Mouse (Mus musculus) neural tube, embryonic 11.5 days (tissue): ENCODE measurements at regions not wholly inside any gene's neighbourhood (a gene's known extent, or its start where the extent isn't known, plus 50 kb on each side); places are given as distances from the start of the nearest gene placed in this dataset.
"Not testable (repeated sequence)": the region's sequence is repeated elsewhere in the genome, so short reads cannot be mapped to it uniquely, and the experiment has no call there.

Experiments used
- ATAC-seq: fragments of 200-750 bp; cut with Nextera tagmentation; 2 replicates; pipeline ENCODE4 v1.8.0; 2017; ENCODE audit warnings: moderate number of reproducible peaks, mild to moderate bottlenecking, moderate TSS enrichment, moderate library complexity; ENCODE audit not compliant: insufficient read depth, low FRiP score, low TSS enrichment
- DNase-seq: peaks from one replicate; pipeline ENCODE4 v3.0.0-alpha.2; 2015; ENCODE audit warnings: low spot score
- H3K27ac ChIP-seq: fragments of 300-500 bp; sonication (generic); 2 replicates; pipeline ENCODE4 v1.5.1; 2014; ENCODE audit warnings: low read depth, mild to moderate bottlenecking, low read length
- H3K27me3 ChIP-seq: fragments of 300-500 bp; sonication (generic); 2 replicates; pipeline ENCODE4 v1.6.1; 2014; ENCODE audit warnings: mild to moderate bottlenecking, low read length, mixed read lengths; ENCODE audit not compliant: control insufficient read depth, insufficient read depth
- H3K36me3 ChIP-seq: fragments of 300-500 bp; sonication (generic); 2 replicates; pipeline ENCODE4 v1.6.1; 2014; ENCODE audit warnings: mild to moderate bottlenecking, low read length, moderate library complexity, mixed read lengths; ENCODE audit not compliant: control insufficient read depth, insufficient read depth
- H3K4me1 ChIP-seq: fragments of 300-500 bp; sonication (generic); 2 replicates; pipeline ENCODE4 v1.6.1; 2014; ENCODE audit warnings: low read length, mixed read lengths; ENCODE audit not compliant: control insufficient read depth, insufficient read depth
- H3K4me2 ChIP-seq: fragments of 300-500 bp; sonication (generic); 2 replicates; pipeline ENCODE4 v1.6.1; 2014; ENCODE audit warnings: low read depth, mild to moderate bottlenecking, moderate library complexity
- H3K4me3 ChIP-seq: fragments of 300-500 bp; sonication (generic); 2 replicates; pipeline ENCODE4 v1.5.1; 2014; ENCODE audit warnings: low read depth, low read length
- H3K9ac ChIP-seq: fragments of 300-500 bp; sonication (generic); 2 replicates; pipeline ENCODE4 v1.6.1; 2014; ENCODE audit warnings: mild to moderate bottlenecking, low read length
- H3K9me3 ChIP-seq: fragments of 300-500 bp; sonication (generic); 2 replicates; pipeline ENCODE4 v1.6.1; 2016; ENCODE audit warnings: low read length; ENCODE audit not compliant: control insufficient read depth
- WGBS: fragments of 180-500 bp; shearing (Covaris S2); extraction: QIAGEN DNeasy Blood & Tissue Kit; methylation state at CpG from one replicate; pipeline ENCODE4 v1.1.7; 2014; 5-methylcytosine and 5-hydroxymethylcytosine counted together

- peaks cover 8% of the 10 kb centered on the region for H3K27me3 ChIP-seq
- DNase-seq, result peak; percentile 69
- H3K9me3 ChIP-seq, result no peaks in the 10 kb centered on the region
- 0 out of 2 replicates have a peak, but pooled peaks cover 3% of the 10 kb centered on the region for H3K4me1 ChIP-seq
- ATAC-seq, result no peak
- H3K4me2 ChIP-seq, result no peak overlapping the region
- no peaks in the 10 kb centered on the region for H3K36me3 ChIP-seq
- 0% methylated on average over 1 of the region's 1 CpGs for WGBS
- H3K27ac ChIP-seq, result no peak overlapping the region
- H3K4me3 ChIP-seq, result no peak overlapping the region
- no peak overlapping the region for H3K9ac ChIP-seq
Measured at GRCm38 (mm10) chr11:94870341-94870740, 65.7 kb upstream of the Col1a1 start.

GRCm38 (mm10) chr11:94869866-94870265, 66.2 kb upstream of the Col1a1 start:
- H3K4me3 ChIP-seq, DNase-seq, H3K9ac ChIP-seq, H3K4me2 ChIP-seq, H3K4me1 ChIP-seq, H3K9me3 ChIP-seq, H3K27ac ChIP-seq, H3K36me3 ChIP-seq, H3K27me3 ChIP-seq: not testable (repeated sequence)
- 23% methylated on average over 4 of the region's 4 CpGs for WGBS
- ATAC-seq, result peak; percentile 31; the same call in 1 of the 2 replicates

- ATAC-seq (peak; percentile 35; the same call in 1 of the 2 replicates), DNase-seq (peak; percentile 80)
- Histone ChIP-seq H3K4me1 (no peaks in the 10 kb centered on the region), H3K36me3 (no peaks in the 10 kb centered on the region), H3K27me3 (no peaks in the 10 kb centered on the region), H3K27ac (no peak overlapping the region), H3K9me3 (no peaks in the 10 kb centered on the region), H3K4me2 (no peak overlapping the region), H3K9ac (no peak overlapping the region), H3K4me3 (no peak overlapping the region)
- WGBS, result 12% methylated on average over 8 of the region's 9 CpGs
Measured at GRCm38 (mm10) chr11:94866176-94866967, 69.7 kb upstream of the Col1a1 start.

- ATAC-seq (no peak), DNase-seq (no peak)
- no peak overlapping the region for H3K27ac ChIP-seq
- no peak overlapping the region for H3K4me2 ChIP-seq
- WGBS, result 88% methylated on average over 3 of the region's 3 CpGs
- H3K9ac ChIP-seq, result no peak overlapping the region
- no peaks in the 10 kb centered on the region for H3K4me1 ChIP-seq
- H3K4me3 ChIP-seq, result no peak overlapping the region
- no peaks in the 10 kb centered on the region for H3K9me3 ChIP-seq
- no peaks in the 10 kb centered on the region for H3K27me3 ChIP-seq
- no peaks in the 10 kb centered on the region for H3K36me3 ChIP-seq
Measured at GRCm38 (mm10) chr11:94850129-94850528, 67.6 kb upstream of the Tmem92 start.

GRCm38 (mm10) chr11:94839133-94839532, 56.6 kb upstream of the Tmem92 start:
- no peaks in the 10 kb centered on the region for H3K36me3 ChIP-seq
- ATAC-seq (no peak), DNase-seq (no peak)
- no peak overlapping the region for H3K4me3 ChIP-seq
- no peaks in the 10 kb centered on the region for H3K4me1 ChIP-seq
- H3K27ac ChIP-seq, result no peak overlapping the region
- H3K27me3 ChIP-seq, result no peaks in the 10 kb centered on the region
- H3K9ac ChIP-seq, result no peak overlapping the region
- no peak overlapping the region for H3K4me2 ChIP-seq
- no peaks in the 10 kb centered on the region for H3K9me3 ChIP-seq

DNA sequence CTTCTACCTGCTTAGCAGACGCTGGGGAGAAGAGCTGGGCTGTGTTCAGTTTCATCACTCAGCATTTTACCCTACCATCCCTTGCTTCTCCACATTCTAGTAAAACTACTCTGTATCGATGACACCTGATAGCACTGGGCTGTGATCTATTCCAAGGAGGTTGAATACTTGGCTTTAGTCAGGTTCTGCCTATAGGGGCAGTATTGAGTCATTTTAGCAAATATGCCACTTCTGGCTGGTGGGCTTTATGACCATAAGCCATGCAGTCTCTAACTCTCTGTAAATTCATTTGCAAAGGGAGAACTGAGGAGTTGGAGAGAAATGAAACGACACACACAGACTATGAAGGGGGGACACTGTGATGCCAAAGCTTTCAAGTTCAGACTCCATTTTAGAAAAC, 55.6 kb upstream of the Tmem92 start:
- DNase-seq (no peak), ATAC-seq (no peak)
- Histone ChIP-seq H3K27me3 (no peaks in the 10 kb centered on the region), H3K9me3 (no peaks in the 10 kb centered on the region), H3K9ac (no peak overlapping the region), H3K4me2 (no peak overlapping the region), H3K4me3 (no peak overlapping the region), H3K27ac (no peak overlapping the region), H3K36me3 (no peaks in the 10 kb centered on the region), H3K4me1 (no peaks in the 10 kb centered on the region)
- WGBS, result 58% methylated on average over 3 of the region's 3 CpGs

GRCm38 (mm10) chr11:94836347-94836746, 53.8 kb upstream of the Tmem92 start:
- Histone ChIP-seq H3K27me3 (no peaks in the 10 kb centered on the region), H3K4me3 (no peak overlapping the region), H3K4me2 (no peak overlapping the region), H3K4me1 (no peaks in the 10 kb centered on the region), H3K9me3 (no peaks in the 10 kb centered on the region), H3K36me3 (no peaks in the 10 kb centered on the region), H3K27ac (no peak overlapping the region), H3K9ac (no peak overlapping the region)
- no peak for ATAC-seq
- DNase-seq, result no peak

- Histone ChIP-seq H3K27ac (no peak overlapping the region), H3K4me1 (no peaks in the 10 kb centered on the region), H3K27me3 (no peaks in the 10 kb centered on the region), H3K36me3 (no peaks in the 10 kb centered on the region), H3K9ac (no peak overlapping the region), H3K4me3 (no peak overlapping the region), H3K4me2 (no peak overlapping the region), H3K9me3 (no peaks in the 10 kb centered on the region)
- ATAC-seq, result no peak
- 30% methylated on average over 13 of the region's 13 CpGs for WGBS
- peak; percentile 78 for DNase-seq
Measured at GRCm38 (mm10) chr11:94832246-94832985, 49.9 kb upstream of the Tmem92 start.
